Mouse (Mus musculus): ENCODE data around the gene Afap1l2.

The Afap1l2 gene

GRCm38 (mm10) chr19:56976515-56976914, 31.5 kb downstream of the Afap1l2 start:
- no peak for DNase-seq (ENCODE audit: low read depth, low spot score)

GRCm38 (mm10) chr19:56975502-56975901, 32.5 kb downstream of the Afap1l2 start:
- no peak for DNase-seq (ENCODE audit: low read depth, low spot score)

GRCm38 (mm10) chr19:56974159-56974558, 33.9 kb downstream of the Afap1l2 start:
- DNase-seq (ENCODE audit: low read depth, low spot score) = no peak

- no peak for DNase-seq (ENCODE audit: low read depth, low spot score)
These were observed 35.3 kb downstream of the Afap1l2 start for GRCm38 (mm10) chr19:56972768-56973167.

GRCm38 (mm10) chr19:56971347-56971746, 36.7 kb downstream of the Afap1l2 start:
- no peak for DNase-seq (ENCODE audit: low read depth, low spot score)

- DNase-seq (ENCODE audit: low read depth, low spot score) = no peak
These were observed 44.2 kb downstream of the Afap1l2 start for GRCm38 (mm10) chr19:56963876-56964275.

GRCm38 (mm10) chr19:56959601-56960000, 48.4 kb downstream of the Afap1l2 start:
- no peak for DNase-seq (ENCODE audit: low read depth, low spot score)

- no peak for DNase-seq (ENCODE audit: low read depth, low spot score)
These were observed 49.0 kb downstream of the Afap1l2 start for GRCm38 (mm10) chr19:56959057-56959456.

- no peak for DNase-seq (ENCODE audit: low read depth, low spot score)
These were observed 49.4 kb downstream of the Afap1l2 start for GRCm38 (mm10) chr19:56958582-56959021.

- no peak for DNase-seq (ENCODE audit: low read depth, low spot score)
These were observed 50.0 kb downstream of the Afap1l2 start for GRCm38 (mm10) chr19:56958011-56958410.

GRCm38 (mm10) chr19:56955568-56956513, 52.2 kb downstream of the Afap1l2 start:
- DNase-seq (ENCODE audit: low read depth, low spot score) = no peak

- DNase-seq (ENCODE audit: low read depth, low spot score) = no peak
These were observed 53.2 kb downstream of the Afap1l2 start for GRCm38 (mm10) chr19:56954857-56955256.

- DNase-seq (ENCODE audit: low read depth, low spot score) = no peak
These were observed 54.2 kb downstream of the Afap1l2 start for GRCm38 (mm10) chr19:56953856-56954255.

- DNase-seq (ENCODE audit: low read depth, low spot score) = no peak
These were observed 57.2 kb downstream of the Afap1l2 start for GRCm38 (mm10) chr19:56950818-56951217.

GRCm38 (mm10) chr19:56949868-56950267, 58.2 kb downstream of the Afap1l2 start:
- no peak for DNase-seq (ENCODE audit: low read depth, low spot score)

- no peak for DNase-seq (ENCODE audit: low read depth, low spot score)
These were observed 59.9 kb downstream of the Afap1l2 start for GRCm38 (mm10) chr19:56947971-56948610.

GRCm38 (mm10) chr19:56946727-56947126, 61.3 kb downstream of the Afap1l2 start:
- DNase-seq (ENCODE audit: low read depth, low spot score) = no peak

- DNase-seq (ENCODE audit: low read depth, low spot score) = no peak
These were observed 61.8 kb downstream of the Afap1l2 start for GRCm38 (mm10) chr19:56946277-56946676.

GRCm38 (mm10) chr19:56945621-56946020, 62.4 kb downstream of the Afap1l2 start:
- no peak for DNase-seq (ENCODE audit: low read depth, low spot score)

- no peak for DNase-seq (ENCODE audit: low read depth, low spot score)
These were observed 63.2 kb downstream of the Afap1l2 start for GRCm38 (mm10) chr19:56944826-56945225.

GRCm38 (mm10) chr19:56944211-56944610, 63.8 kb downstream of the Afap1l2 start:
- DNase-seq (ENCODE audit: low read depth, low spot score) = no peak

GRCm38 (mm10) chr19:56942216-56942615, 65.8 kb downstream of the Afap1l2 start:
- DNase-seq (ENCODE audit: low read depth, low spot score) = no peak

GRCm38 (mm10) chr19:56940507-56940906, 67.5 kb downstream of the Afap1l2 start:
- DNase-seq (ENCODE audit: low read depth, low spot score) = no peak
